Mouse (Mus musculus) mesoderm, embryonic 11.5 days (tissue): ENCODE results near the gene Fndc1.

Experiments used
- DNase-seq: peaks from one replicate; pipeline ENCODE4 v3.0.0-alpha.2; 2012; ENCODE audit warnings: low read depth, low spot score

The Fndc1 gene

GRCm38 (mm10) chr17:7820176-7820575 lies 6.9 kb downstream of the Fndc1 start:
- no peak for DNase-seq

- no peak for DNase-seq
These were observed 10.5 kb downstream of the Fndc1 start for GRCm38 (mm10) chr17:7816602-7817001.

GRCm38 (mm10) chr17:7814433-7814832 lies 12.7 kb downstream of the Fndc1 start:
- no peak for DNase-seq

GRCm38 (mm10) chr17:7808043-7808442 lies 19.1 kb downstream of the Fndc1 start:
- no peak for DNase-seq

- DNase-seq = no peak
These were observed 22.0 kb downstream of the Fndc1 start for GRCm38 (mm10) chr17:7805105-7805504.

GRCm38 (mm10) chr17:7802483-7802882 lies 24.6 kb downstream of the Fndc1 start:
- DNase-seq = no peak

- no peak for DNase-seq
These were observed 27.2 kb downstream of the Fndc1 start for GRCm38 (mm10) chr17:7799894-7800293.

GRCm38 (mm10) chr17:7795584-7795983 lies 31.5 kb downstream of the Fndc1 start:
- DNase-seq = no peak

- DNase-seq = no peak
These were observed 31.9 kb downstream of the Fndc1 start for GRCm38 (mm10) chr17:7795168-7795567.

GRCm38 (mm10) chr17:7794093-7794492 lies 33.0 kb downstream of the Fndc1 start:
- no peak for DNase-seq

GRCm38 (mm10) chr17:7790512-7790911 lies 36.6 kb downstream of the Fndc1 start:
- no peak for DNase-seq

GRCm38 (mm10) chr17:7774101-7774500 lies 53.0 kb downstream of the Fndc1 start:
- DNase-seq = no peak

GRCm38 (mm10) chr17:7759786-7760185 lies 67.3 kb downstream of the Fndc1 start:
- DNase-seq = no peak

GRCm38 (mm10) chr17:7755001-7755400 lies 72.1 kb downstream of the Fndc1 start:
- DNase-seq = no peak

GRCm38 (mm10) chr17:7753383-7753782 lies 73.7 kb downstream of the Fndc1 start:
- no peak for DNase-seq

- no peak for DNase-seq
These were observed 77.9 kb downstream of the Fndc1 start for GRCm38 (mm10) chr17:7749051-7749815.

GRCm38 (mm10) chr17:7746841-7747240 lies 80.3 kb downstream of the Fndc1 start:
- no peak for DNase-seq

- no peak for DNase-seq
These were observed 82.1 kb downstream of the Fndc1 start for GRCm38 (mm10) chr17:7744976-7745375.

- peak; percentile 84 for DNase-seq
These were observed 86.1 kb downstream of the Fndc1 start for GRCm38 (mm10) chr17:7740988-7741387.

- DNase-seq = no peak
These were observed 104.1 kb downstream of the Fndc1 start for GRCm38 (mm10) chr17:7722991-7723390.

GRCm38 (mm10) chr17:7718886-7719285 lies 108.2 kb downstream of the Fndc1 start:
- no peak for DNase-seq

- no peak for DNase-seq
These were observed 109.2 kb downstream of the Fndc1 start for GRCm38 (mm10) chr17:7717945-7718344.

GRCm38 (mm10) chr17:7713020-7713419 lies 114.1 kb downstream of the Fndc1 start:
- DNase-seq = no peak

GRCm38 (mm10) chr17:7707073-7707472 lies 120.0 kb downstream of the Fndc1 start:
- no peak for DNase-seq
